Mouse (Mus musculus) liver, postnatal 0 days (tissue): ENCODE results near the gene Vmn1r40.

Source experiments
- CTCF ChIP-seq: sonication (generic); IDR thresholded peaks from 2 replicates; pipeline ENCODE4 v1.5.1; 2016; ENCODE audit warnings: antibody characterized with exemption, low read depth
- EP300 ChIP-seq: IDR thresholded peaks from 2 replicates; pipeline ENCODE4 v1.6.1; 2016; ENCODE audit warnings: antibody characterized with exemption, low read depth, mild to moderate bottlenecking

DNA sequence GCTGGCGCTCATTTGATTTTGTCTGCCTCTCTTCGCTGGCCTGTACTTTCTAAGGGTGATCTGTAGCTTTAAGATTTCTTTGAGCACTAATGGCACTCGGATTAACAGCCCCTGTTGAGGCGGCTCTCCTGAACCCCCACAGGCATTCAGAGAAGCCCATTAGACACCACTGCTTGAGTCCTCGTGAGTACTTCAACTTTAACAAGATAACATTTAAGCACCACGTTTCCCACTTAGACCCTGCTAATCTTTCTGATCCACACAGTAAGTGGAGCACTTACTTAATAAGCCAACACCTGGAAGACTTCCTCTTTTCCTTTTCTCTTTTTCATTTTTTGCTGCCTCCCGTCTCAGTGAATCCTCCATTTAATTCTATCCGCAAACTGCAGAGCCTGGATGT is 42.2 kb upstream of the Vmn1r40 start:
- TF ChIP-seq EP300, result no peak
- no peak for TF ChIP-seq CTCF
